Mouse (Mus musculus): ENCODE results near the gene Nkx2-3. TPM values are rescaled to one million over a fixed set of nuclear protein-coding genes. Genes with fewer than 3 reads are reported as not detected.

Gene Nkx2-3
- polyA plus RNA-seq, 1 experiment from 2014 or later = 3.6 TPM

Small RNA genes within 50 kb of the gene (microRNA-seq; reads per million reads assigned to microRNA genes)
- gene Gm22646 = not detected

Other genes with a start within 250 kb of the Nkx2-3 start
- gene Hpse2, start 224.0 kb upstream of the Nkx2-3 start, polyA plus RNA-seq (2015; fragmentation: Nextera tagmentation; extraction: Ambion mirVana) = 0.05 and 0.22 TPM in 2 replicates
- 1.2 and 1.3 TPM in 2 replicates for gene Cnnm1, start 171.9 kb upstream of the Nkx2-3 start, polyA plus RNA-seq (2015; fragmentation: Nextera tagmentation; extraction: Ambion mirVana)
- 71.3 and 75.6 TPM in 2 replicates for gene Got1, start 87.7 kb upstream of the Nkx2-3 start, polyA plus RNA-seq (2015; fragmentation: Nextera tagmentation; extraction: Ambion mirVana)
- gene Slc25a28, start 62.6 kb downstream of the Nkx2-3 start, polyA plus RNA-seq (2015; fragmentation: Nextera tagmentation; extraction: Ambion mirVana) = 17.8 and 18.7 TPM in 2 replicates
- gene Entpd7, start 77.3 kb downstream of the Nkx2-3 start, polyA plus RNA-seq (2015; fragmentation: Nextera tagmentation; extraction: Ambion mirVana) = 8.2 and 8.9 TPM in 2 replicates
- gene Cutc, start 140.7 kb downstream of the Nkx2-3 start, polyA plus RNA-seq (2015; fragmentation: Nextera tagmentation; extraction: Ambion mirVana) = 7.5 and 7.8 TPM in 2 replicates
- 9.7 and 13.0 TPM in 2 replicates for gene Cox15, start 140.7 kb downstream of the Nkx2-3 start, polyA plus RNA-seq (2015; fragmentation: Nextera tagmentation; extraction: Ambion mirVana)
- gene Abcc2, start 169.9 kb downstream of the Nkx2-3 start, polyA plus RNA-seq (2015; fragmentation: Nextera tagmentation; extraction: Ambion mirVana) = 0.04 TPM in 1 of 2 replicates, not detected in the other

Measured in forebrain, embryonic 15.5 days (tissue).